Mouse (Mus musculus): ENCODE results near the gene Maf.
A peak's percentile ranks its signal among the peaks of the same experiment; 100 is the strongest.

Maf gene

DNA sequence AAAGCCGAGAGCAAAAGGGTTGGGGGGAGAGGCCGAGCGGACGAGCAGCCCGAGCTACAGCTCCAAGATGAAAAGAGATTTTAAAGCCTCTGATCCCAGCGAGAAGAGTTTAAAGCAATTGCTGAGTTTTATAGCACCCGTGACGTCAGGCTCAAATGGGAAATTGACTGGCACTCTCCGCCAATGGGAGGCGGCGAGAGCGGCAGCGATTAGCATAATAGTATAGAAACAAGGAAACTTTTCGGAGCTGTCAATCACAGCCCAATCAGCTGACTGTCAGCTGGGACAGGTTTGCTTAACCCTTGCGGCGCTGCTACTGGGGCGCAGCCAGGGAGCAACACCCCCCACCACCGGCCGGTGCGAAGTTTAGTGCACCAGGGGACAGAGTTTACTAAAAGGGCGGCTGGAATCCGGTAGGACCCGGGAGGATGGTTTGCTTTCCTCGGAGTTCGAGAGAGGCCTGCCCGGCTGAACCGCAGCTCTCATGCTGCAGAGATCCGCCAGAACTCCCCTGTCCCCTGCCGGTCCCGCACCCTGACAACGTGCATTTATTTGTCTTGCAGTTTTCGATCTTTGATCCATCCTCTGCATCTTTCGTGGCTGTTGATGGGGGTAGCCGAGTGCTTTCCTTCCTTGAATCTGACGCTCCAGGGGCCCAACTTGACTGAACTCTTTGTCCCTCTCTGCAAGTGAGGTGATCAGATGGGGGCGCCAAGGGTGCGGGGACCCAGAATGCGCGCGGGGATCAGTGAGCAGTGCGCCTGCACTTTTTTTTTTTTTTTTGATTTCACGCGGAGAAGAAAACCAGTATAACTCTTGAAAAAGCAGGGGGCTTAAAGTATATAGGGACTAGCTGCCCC, at the start of gene Maf:
Maf (minus strand) TSS at position 64 of the 860 bp plus-strand sequence.
- peak; percentile 86 to 91 for DNase-seq (ENCODE audit: low spot score in 2 of 2)

DNA sequence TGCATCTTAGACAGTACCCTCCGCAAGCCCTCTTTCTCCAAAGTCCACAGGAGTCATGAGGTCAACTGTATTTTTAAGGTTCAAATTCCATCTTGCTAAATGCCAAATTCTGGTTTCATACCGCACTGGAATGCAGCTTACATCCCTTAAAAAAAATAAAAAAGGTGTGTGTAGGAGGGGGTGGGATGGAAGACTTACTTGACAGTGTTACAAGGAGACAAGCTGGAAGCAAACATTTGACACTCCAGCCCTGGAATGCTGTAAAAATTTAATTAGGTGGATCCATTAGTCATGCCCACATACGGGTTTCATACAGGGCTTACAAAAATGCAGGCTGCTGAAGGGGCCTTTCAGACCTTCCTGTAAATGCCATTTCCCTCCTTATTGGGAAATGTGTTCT, 49.4 kb upstream of the Maf start:
- no peak for DNase-seq (ENCODE audit: low spot score in 2 of 2)

DNA sequence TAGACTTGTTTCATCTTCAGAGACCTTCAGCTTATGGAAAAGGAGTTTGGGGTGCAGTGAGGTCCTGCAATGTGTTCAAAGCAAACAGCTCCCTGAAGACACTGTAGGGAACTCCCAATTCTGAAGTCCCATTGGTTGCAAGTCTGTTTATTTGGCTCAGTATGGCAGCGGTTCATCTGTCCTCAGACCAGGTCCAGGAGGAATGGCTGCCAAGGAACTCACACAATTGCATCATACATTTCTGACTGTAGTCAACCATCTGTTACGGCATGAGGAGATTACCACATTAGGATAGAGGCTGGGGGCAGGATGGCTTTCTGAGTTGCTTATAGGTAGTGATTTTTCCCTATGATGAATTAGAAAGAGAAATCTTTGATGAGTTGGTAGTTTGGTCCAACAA, 48.4 kb upstream of the Maf start:
- DNase-seq (ENCODE audit: low spot score in 2 of 2), result no peak

DNA sequence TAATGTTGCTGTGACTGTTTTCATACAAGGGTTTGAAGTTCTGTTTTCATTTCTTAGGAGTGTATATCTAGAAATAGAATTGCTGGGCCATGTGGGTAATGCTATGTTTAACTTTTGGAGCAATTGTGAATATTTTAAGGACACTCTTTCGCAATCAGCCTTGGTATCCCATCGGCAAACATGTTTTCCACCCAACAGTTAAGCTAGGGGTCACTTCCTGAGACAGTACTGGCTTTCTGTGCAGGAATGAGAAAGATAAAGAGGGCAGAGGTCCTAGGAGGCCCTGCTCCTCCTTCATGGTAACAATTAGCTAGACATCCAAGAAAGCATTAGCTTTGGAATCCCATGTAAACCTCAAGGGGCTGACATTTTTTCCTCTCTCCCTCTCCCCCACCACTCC, 47.1 kb upstream of the Maf start:
- DNase-seq (ENCODE audit: low spot score in 2 of 2), result no peak

DNA sequence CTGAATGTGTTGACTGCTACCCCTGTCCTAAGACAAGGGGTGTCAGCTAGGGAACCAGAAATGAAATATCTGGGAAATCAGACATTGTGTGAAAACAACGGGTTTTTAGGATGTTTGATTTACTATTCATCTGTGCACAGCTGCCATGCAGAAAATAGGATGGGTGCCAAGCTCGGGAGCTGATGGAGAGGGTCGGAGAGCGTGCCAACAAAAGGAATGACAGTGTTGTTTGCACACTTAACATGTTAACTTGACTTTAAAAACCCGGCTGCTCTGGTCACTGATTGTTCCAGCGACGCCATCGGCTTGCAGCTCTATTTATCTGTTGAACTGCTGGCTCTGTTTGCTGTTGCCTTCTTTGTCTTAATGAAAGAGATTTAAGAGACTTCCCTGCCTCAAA, 46.2 kb upstream of the Maf start:
- peak; percentile 43 to 57 for DNase-seq (ENCODE audit: low spot score in 2 of 2)

DNA sequence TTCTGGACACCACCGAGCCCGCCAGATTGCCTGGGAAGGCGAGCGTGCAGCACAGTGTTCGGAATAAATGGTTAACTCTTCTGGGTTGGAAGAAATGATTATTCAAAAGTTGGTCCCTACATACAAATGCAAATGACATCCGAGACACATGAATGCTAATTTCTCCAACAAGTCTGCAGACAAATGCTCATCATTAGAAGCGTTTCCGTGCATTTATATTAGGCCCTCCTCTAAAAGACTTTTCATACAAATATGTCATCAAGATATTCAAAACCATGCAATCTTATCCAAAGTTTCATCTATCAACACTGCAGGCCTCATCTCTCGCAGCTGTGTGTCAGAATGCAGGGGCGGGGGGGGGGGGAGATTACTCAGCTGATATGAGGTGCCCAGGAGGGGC, 39.8 kb upstream of the Maf start:
- no peak for DNase-seq (ENCODE audit: low spot score in 2 of 2)

DNA sequence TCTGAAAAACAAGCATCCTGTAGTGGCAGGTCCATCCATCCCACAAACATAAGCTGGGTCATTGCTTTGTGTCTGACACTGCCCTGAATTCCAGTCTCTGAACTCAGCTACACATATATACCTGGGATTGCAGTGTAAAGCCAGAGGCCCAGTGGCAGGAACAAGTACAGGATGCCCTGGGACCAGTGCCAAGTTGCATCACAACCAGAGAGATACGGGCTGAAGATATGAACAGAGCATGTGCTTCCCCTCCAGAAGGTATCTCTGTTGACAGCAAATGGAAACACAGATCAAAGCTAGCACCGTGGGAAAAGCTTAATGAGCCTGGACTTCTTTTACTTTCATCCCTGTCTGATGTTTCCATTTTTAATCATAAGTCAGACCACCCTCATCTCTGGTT, 38.1 kb upstream of the Maf start:
- DNase-seq (ENCODE audit: low spot score in 2 of 2), result no peak

DNA sequence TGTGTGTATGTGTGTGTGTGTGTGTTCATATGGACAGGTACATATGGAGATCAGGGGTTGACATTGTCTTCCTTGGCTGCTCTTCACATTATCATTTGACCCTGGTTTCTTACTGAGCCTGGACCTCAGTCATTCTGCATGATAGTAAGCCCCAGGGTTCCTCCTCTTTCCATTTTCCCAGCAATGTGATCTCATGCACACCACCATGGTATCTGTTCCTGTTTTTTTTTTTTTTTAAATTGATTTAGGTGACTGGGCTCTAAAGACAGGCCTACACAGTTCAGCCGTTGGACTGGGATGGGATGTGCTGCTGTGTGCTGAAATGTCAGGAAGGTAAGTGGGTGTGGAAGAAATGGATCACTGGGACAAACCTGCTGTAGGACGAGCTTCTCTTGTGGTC, 35.8 kb upstream of the Maf start:
- DNase-seq (ENCODE audit: low spot score in 2 of 2), result no peak

DNA sequence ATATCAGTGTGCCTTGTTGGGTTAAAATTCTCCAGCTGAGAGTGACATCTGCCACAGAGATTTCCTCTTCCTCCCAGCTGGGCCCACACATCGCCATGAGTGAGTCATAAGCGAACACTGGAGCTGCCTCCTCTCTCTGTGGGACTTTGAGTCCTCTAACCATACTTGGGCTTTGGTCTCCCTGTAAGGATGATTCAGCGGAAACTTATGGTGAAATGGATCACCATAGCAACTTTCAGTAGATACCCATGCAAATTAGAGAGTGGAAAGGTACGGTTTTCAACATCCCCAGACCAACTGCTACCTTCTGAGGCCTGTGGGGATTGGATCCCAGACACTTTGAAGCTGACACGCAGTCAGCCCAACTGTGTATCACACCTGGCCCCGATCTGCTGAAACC, 35.1 kb upstream of the Maf start:
- DNase-seq (ENCODE audit: low spot score in 2 of 2), result no peak

DNA sequence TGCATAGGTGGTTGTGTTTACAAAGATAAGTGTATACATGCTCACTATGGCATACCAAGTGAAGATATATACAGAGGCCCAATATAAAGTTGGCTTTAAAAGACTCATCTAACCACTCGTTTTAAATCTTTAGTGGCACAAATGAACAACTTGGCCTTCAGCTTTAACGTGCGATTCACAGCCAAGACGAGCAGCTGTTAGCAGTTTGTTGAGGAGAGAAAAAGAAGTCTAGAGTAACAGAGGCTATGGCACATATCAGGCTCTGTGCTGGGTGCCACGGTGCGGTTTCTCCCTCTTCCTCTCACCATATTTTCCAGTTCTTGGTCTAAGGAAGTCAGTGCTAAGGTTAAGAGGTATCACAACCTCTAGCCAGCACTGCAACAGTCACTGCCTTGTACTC, 34.4 kb upstream of the Maf start:
- DNase-seq (ENCODE audit: low spot score in 2 of 2), result no peak

DNA sequence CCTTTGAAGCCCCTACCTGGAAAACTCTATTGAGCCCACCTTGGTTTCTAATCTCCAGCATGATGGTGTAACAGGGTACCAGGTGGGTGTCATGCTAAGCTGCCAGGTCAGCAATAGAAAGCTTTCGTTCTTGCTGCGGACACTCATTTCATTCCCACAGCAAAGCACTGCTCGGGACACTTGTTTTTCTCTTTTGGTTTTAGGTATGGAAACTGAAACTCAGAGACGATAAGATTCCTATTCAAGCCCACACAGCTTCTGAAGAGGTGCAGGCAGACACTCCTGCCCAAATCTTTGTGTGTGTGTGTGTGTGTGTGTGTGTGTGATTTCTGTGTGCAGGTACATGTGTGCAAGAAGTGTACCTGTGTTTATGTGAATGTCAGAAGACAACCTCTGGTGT, 32.2 kb upstream of the Maf start:
- DNase-seq (ENCODE audit: low spot score in 2 of 2), result no peak

DNA sequence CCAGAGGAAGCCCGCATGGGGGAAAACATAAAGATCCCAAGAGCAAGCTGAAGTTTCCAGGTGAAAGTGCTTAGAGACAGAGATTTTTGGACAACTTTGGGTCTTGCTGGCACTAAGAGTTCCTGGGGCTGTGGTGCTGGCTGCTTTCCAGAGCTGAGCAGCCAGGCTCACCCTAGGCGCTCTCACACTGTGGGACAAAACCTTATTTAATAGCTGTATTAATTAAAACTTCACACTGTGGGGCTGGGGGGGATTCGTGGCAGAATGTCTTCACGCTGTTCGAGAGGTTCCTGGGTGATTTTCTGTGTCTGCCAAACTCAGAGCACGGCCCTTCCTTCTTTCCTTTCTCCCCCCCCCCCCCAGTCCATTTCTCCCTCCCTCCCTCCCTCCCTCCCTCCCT, 24.8 kb upstream of the Maf start:
- peak in 1 of 2 experiments; percentile 30 for DNase-seq (ENCODE audit: low spot score in 2 of 2)

DNA sequence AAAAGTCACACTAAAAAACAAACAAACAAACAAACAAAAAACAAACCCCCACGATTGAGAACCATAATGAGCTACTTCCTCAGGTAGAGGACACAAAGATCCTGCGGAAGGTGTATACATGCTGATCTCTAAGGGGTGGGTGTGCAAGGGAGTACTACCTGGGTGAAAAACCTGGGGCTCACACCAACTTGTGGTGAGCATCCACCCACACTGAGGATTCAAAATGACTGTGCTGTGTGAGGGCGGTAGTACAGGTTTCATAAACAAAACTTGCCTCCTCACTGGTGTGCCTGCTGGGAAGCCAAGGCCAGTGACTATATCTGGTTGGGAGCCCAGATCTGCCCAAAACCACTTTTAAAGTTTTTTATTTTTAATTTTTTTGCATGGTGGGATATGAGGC, 19.2 kb upstream of the Maf start:
- DNase-seq (ENCODE audit: low spot score in 2 of 2), result no peak

DNA sequence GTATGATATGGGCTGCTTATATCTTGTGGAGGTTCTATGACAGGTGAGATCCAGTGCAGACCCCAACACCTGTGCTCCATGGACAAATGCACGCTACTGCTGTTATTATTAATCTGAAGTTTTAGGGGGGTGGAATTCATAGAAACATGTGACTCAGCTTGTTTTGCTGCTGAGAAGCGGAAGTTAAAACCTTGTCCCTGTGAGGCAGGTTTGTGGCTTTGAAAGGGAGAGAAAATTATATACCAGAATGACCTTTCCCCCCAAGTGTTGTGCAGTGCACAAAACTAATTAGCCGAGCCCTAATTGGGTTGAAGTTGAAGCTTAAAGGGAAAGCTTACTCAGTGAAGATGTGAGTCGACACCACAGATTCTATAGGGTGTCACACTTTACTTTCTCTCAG, 18.6 kb upstream of the Maf start:
- DNase-seq (ENCODE audit: low spot score in 2 of 2), result no peak

DNA sequence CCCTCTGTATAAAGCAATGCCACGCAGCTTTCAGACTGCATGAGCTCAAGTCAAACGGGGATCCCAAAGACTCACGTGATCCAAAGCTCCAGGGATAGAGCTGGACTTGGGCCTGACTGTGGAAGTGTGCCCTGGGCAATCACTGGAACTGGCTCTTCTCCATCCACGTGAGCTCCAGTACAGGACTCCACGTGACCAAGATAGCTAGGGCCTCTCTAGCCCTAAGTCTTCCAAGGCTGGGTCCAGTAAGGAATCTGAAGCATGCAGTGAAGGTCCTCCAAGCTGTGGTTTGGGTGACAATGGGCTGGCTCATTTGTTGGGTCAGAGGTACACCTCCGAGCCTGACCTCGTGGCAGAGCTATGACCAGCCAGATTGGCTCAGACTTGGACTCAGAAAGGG, 11.5 kb upstream of the Maf start:
- no peak for DNase-seq (ENCODE audit: low spot score in 2 of 2)

DNA sequence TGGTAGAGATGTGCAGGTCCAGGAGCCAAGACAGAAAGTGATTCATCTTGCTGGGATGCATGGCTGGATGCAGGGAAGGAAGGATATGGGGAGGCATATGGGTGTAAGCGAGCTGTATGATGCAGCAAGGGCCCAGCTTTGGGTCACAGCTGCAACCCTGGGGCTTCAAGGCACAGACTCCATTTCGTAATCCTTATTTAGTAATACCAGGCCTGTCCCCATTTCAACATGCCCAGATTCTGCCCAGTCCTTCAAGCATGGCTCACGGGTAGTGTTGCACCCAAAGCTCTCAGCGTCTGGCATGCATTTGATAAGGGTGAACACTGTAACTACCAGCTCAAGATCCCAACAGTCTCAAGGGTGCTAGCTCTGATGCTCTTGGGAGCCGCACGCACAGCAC, 11.0 kb upstream of the Maf start:
- DNase-seq (ENCODE audit: low spot score in 2 of 2), result no peak

DNA sequence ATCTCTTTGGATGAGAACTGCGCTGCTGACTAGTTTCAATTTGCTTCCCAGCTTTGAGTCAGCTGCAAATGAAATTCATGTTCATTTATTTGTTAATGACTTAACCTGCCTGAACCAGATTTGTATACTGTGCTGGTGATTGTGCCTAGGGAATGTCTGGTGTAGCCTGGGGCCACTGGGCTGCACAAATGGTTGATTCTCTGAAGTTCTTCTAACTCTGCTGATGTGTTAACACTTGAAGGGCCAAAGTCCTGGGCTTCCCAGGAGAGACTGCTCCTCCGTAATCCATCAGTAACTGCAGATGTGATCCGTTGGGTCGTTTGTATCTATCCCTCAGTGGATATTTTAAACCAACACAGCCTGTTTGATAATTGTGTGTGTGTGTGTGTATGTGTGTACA, 7.7 kb upstream of the Maf start:
- DNase-seq (ENCODE audit: low spot score in 2 of 2), result no peak

DNA sequence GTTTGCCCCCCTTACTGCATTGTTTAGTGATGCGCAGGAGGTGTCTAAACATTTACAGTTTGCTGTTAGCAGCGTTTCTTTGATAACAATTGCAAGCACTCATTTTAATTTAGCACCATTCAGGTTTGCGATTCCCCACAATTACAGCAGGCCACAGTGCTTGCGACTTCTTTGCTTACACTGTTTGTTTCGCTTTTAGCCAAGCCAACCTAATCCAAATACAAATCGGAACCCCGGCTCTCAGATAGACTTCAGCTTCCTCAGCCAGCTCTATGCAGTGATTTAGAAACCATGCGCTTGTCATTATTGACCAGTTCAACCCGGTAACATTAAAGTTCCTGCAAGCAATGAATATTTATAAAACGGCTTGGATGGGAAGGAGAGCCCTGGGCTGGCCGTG, 3.5 kb upstream of the Maf start:
- DNase-seq (ENCODE audit: low spot score in 2 of 2), result no peak

DNA sequence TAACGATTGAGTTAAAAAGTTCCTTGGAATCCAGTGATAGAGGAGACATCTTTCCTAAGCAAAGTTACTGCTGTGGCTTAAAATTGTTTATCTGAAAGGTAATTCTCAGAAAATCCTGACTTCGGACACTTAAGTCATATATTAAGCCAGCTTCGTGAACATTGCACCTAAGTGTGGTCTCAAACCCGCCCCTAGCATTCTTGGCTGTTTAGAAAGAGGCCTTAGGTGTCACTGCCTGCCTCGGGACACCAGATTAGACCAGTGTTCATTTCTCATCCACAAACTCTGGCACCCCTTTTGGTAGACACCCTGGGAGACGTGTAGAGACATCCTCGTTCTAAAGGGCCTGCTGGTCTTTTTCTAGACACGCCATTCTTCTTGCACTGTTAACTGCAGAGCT, 2.3 kb upstream of the Maf start:
- no peak for DNase-seq (ENCODE audit: low spot score in 2 of 2)

DNA sequence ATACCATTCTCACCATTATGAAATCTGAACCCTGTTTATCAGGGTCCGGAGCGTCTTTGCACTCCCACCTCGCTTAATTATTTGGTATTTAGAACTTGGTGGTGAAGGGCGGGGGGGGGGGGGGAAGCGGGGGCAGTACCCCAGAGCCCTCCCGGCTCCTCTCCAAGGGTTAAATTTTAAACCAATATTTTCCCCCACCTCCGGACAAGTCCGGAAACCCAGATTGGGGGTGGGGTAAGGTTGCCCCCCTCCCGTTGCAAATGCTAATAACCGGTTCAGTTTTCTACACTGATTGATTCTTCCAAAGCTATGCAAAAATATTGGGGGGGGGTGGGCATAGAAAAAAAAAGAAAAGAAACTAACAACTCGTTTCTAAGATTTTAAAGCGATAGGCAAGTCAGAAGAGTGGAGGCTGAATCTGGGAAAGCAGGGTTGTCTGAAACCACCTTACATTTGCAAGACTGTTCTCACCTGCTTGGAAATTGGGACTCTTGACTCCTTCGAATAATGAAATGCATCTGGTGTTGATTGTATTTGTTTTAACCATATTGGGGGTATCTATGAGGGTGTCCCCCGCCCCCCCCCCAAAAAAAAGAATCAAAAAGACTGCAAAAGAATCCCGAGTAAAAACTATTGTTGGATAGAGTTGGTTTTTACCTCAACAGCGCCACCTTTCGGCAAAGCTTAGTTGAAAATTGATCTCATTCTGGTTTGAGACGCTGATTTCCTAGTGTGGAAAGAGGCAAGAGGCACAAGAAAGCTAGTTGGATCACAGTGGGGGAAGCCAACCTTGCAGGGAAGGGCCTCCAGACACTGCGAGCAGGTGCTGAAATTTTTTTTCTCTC, 1.6 kb upstream of the Maf start:
- DNase-seq (ENCODE audit: low spot score in 2 of 2), result peak; percentile 84 to 87

DNA sequence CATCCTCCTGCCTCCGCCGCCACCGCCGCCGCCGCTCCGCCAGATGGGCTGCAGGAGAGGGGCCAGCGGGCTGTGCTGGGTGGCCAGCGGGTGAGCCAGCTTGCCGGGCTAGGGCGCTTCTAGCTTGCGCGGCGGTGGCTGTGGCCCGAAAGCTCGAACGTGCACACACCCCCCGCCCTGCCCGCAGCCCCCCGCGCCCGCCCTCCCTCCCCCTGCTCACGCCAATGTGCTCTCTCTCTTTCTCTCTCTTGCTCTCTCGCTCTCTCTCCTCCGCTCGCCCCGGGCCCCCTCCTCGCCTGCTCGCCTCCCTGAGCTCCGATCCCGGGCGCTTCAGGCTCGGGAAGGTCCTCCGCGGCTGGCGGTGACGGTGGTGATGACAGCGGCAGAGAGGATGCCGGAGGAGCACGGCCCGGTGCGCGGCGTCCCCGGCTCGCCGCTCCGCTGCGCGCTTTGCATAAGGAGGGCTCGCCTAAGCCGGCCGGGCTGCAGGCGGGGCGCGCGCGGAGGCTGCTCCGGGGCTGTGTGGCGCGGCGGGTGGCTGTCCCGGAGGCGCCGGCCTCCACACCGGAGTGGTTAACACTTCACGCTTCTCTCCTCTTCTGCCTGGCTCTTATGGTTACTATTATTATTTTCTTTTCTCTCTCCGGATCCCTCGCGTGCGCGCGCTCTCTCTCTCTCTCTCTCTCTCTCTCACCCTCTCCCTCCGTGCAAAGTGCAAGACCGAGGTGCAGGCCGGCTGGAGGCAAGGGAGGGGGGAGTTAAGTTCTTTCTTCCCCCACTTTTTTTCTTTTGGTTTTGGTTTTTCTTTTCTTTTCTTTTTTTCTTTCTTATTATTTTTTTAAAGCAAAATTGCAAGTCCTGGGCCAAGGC, 498 bp downstream of the Maf start:
- peak; percentile 53 to 68 for DNase-seq (ENCODE audit: low spot score in 2 of 2)

DNA sequence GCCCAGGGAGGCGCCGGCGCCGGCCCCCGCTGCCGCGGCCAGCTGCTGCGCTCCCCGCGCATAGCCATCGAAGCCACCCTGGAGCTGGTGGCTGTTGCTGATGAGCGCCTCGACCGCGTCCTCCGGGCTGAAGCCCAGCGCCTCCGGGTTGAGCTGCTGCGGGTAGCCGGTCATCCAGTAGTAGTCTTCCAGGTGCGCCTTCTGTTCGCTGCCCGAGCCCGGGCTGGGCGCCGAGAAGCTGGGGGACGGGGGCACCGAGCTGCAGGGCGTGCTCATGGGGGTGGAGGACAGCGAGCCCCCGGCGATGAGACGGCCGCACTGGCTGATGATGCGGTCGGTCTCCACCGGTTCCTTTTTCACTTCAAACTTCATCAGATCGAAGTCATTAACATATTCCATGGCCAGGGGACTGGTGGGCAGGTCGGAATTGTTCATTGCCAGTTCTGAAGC, 1.2 kb downstream of the Maf start:
- peak in 1 of 2 experiments; percentile 39 for DNase-seq (ENCODE audit: low spot score in 2 of 2)

All from right cerebral cortex, postnatal 10 days (tissue).